Mouse (Mus musculus): ENCODE results near the gene Dusp16. TPM values are rescaled to one million over a fixed set of nuclear protein-coding genes. Genes with fewer than 3 reads are reported as not detected.
"Not testable (repeated sequence)": the region's sequence is repeated elsewhere in the genome, so short reads cannot be mapped to it uniquely, and the experiment has no call there.

The Dusp16 gene
- polyA plus RNA-seq, 1 experiment from 2014 or later: 14.3 TPM

DNA sequence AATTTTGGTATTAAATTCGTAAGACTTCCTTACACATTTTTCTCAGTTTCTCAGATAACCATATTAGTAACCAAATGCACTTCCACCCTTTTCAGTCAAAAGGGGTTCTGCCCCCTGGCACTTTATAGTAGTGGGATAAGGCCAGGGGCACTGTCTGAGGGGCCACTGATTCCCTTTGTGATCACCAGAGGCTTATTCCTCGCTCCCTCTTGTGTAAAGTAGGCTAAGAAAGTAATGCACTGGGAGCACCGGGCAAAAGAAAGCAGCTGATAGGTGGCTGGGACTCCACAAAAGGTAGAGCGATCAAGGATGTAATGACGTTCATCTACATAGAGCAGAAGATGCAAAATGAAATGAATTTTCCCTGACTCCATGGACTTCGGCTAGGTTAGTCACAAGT, 106.9 kb downstream of the Dusp16 start:
- H3K4me3 ChIP-seq: no peak overlapping the region
- no peak for ATAC-seq (ENCODE audit: insufficient number of reproducible peaks, insufficient read depth, low FRiP score, low TSS enrichment, low read depth)
- WGBS: 83% methylated on average over 6 of the region's 6 CpGs

DNA sequence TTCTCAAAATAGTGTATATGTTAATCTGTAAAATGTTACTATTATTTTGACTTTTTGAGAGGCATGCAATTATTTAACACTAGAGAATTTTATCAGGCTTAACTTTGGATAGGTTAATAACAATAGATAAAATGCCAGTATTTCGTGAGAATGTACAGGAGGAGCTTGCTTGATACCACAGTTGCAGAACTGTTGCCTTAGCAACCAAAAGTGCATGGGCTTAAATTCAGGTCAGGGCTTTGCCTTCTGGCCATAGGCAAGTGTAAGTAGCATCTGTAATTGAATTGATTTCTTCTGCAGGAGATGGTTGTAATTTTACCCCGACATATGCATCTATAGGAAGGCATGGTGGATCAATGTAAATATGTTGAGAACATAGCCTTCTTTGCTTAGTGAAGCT, 107.4 kb downstream of the Dusp16 start:
- Histone ChIP-seq H3K4me2 (no peak overlapping the region), H3K27me3 (no peaks in the 10 kb centered on the region), H3K36me3 (no peaks in the 10 kb centered on the region), H3K4me1 (no peaks in the 10 kb centered on the region), H3K4me3 (no peak overlapping the region), H3K9me3 (no peaks in the 10 kb centered on the region), H3K9ac (no peak overlapping the region), H3K27ac (no peak overlapping the region)
- no peak for ATAC-seq (ENCODE audit: insufficient number of reproducible peaks, insufficient read depth, low FRiP score, low TSS enrichment, low read depth)
- WGBS: 50% methylated on average over 2 of the region's 2 CpGs

More for the DNA sequence above, 106.9 kb downstream of the Dusp16 start:
- Histone ChIP-seq H3K36me3 (no peaks in the 10 kb centered on the region), H3K27ac (no peak overlapping the region), H3K9me3 (no peaks in the 10 kb centered on the region), H3K9ac (no peak overlapping the region), H3K27me3 (no peaks in the 10 kb centered on the region), H3K4me1 (no peaks in the 10 kb centered on the region), H3K4me2 (no peak overlapping the region)

DNA sequence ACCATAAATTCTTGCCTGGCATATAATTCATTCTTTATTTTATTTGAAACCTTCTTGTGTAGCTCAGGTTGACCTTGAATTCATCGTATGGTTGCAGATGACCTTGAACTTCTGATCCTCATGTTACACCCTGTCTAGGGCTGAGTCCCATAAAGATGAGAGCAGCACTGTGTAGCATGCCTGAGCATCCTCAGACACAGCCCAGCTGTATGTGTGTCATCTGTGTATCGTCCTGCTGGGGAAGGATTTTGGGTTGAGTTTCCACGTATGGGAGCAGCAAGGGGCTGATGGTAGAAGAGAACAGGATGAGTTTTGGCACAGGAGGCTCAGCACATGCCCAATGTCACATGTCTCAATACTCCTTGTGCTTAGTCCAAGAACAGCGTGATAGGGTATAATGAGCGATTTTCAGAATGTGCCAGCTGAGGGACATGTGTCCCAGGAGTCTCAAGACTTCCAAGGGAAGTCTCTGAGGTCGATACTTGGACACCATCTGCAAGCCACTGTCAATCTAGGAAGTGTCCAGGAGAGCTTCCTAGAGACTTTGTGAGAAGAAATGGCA, 108.0 kb downstream of the Dusp16 start:
- no peak overlapping the region for H3K9ac ChIP-seq
- H3K36me3 ChIP-seq: no peaks in the 10 kb centered on the region
- no peak overlapping the region for H3K27ac ChIP-seq
- no peak overlapping the region for H3K4me2 ChIP-seq
- no peaks in the 10 kb centered on the region for H3K4me1 ChIP-seq
- WGBS: 82% methylated on average over 6 of the region's 6 CpGs
- no peak for ATAC-seq (ENCODE audit: insufficient number of reproducible peaks, insufficient read depth, low FRiP score, low TSS enrichment, low read depth)
- no peaks in the 10 kb centered on the region for H3K27me3 ChIP-seq
- H3K9me3 ChIP-seq: no peaks in the 10 kb centered on the region
- H3K4me3 ChIP-seq: no peak overlapping the region

DNA sequence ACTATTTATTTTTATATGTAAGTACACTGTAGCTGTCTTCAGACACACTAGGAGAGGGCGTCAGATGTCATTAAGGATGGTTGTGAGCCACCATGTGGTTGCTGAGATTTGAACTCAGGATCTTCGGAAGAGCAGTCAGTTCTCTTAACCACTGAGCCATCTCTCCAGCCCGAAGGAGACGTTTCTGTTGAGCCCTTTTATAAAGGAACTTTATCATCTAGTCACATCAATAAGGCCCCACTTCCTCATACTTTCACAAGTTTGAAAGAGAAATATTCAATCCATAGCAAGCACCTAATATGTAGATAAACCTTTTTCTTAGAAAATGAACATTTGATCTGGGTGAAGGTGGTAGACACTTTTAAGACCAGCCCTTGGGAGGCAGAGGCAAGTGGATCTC, 113.1 kb downstream of the Dusp16 start:
- not testable (repeated sequence) for H3K4me2 ChIP-seq; H3K9ac ChIP-seq; H3K27ac ChIP-seq; H3K4me3 ChIP-seq; ATAC-seq (ENCODE audit: insufficient number of reproducible peaks, insufficient read depth, low FRiP score, low TSS enrichment, low read depth); H3K27me3 ChIP-seq; H3K4me1 ChIP-seq; H3K9me3 ChIP-seq; H3K36me3 ChIP-seq
- WGBS: 93% methylated on average over 4 of the region's 4 CpGs

DNA sequence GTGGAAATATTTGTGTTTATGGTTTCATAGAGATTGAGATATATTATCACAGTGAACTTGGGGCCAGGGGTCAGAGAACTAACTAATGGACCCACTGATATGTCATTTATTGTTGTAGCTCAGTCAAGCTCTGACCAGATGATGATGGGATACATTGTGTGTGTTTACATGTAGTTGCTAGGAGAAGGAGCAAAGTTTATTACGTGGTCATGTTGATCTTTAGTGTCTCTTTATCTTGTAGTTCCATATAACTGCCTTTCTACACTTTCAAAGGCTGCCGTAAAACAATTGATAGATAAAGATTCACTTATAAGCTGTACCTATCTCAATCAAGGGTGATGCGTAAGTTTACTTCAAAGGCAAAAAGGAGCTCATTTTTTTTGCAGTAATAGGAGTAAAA, 114.4 kb downstream of the Dusp16 start:
- H3K4me3 ChIP-seq: no peak overlapping the region
- H3K27ac ChIP-seq: no peak overlapping the region
- H3K27me3 ChIP-seq: no peaks in the 10 kb centered on the region
- H3K9ac ChIP-seq: no peak overlapping the region
- H3K9me3 ChIP-seq: no peaks in the 10 kb centered on the region
- WGBS: 83% methylated on average over 3 of the region's 3 CpGs
- no peaks in the 10 kb centered on the region for H3K4me1 ChIP-seq
- no peak overlapping the region for H3K4me2 ChIP-seq
- no peak for ATAC-seq (ENCODE audit: insufficient number of reproducible peaks, insufficient read depth, low FRiP score, low TSS enrichment, low read depth)
- no peaks in the 10 kb centered on the region for H3K36me3 ChIP-seq

DNA sequence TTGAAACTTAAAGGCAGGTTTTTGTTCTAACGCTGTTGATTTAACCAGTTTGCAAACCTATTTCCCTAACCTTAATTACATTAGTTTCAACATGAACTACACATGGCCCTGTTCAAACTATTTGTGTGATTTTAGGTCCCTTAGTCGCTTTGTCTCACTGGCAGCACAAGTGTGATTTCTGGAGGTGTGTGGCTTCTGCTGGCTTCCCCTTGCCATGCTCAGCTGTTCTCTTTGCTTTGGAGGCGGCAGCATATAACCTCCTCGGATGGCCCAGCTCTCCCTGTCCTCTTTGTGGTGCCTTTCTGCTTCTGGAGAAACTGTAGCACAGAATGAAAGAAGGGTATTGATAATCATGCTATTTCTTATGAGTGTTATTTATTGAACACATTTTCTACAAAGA, 114.9 kb downstream of the Dusp16 start:
- Histone ChIP-seq H3K9me3 (no peaks in the 10 kb centered on the region), H3K27me3 (no peaks in the 10 kb centered on the region), H3K4me1 (no peaks in the 10 kb centered on the region), H3K27ac (no peak overlapping the region), H3K4me2 (no peak overlapping the region), H3K9ac (no peak overlapping the region), H3K4me3 (no peak overlapping the region), H3K36me3 (no peaks in the 10 kb centered on the region)
- 80% methylated on average over 4 of the region's 4 CpGs for WGBS
- no peak for ATAC-seq (ENCODE audit: insufficient number of reproducible peaks, insufficient read depth, low FRiP score, low TSS enrichment, low read depth)

DNA sequence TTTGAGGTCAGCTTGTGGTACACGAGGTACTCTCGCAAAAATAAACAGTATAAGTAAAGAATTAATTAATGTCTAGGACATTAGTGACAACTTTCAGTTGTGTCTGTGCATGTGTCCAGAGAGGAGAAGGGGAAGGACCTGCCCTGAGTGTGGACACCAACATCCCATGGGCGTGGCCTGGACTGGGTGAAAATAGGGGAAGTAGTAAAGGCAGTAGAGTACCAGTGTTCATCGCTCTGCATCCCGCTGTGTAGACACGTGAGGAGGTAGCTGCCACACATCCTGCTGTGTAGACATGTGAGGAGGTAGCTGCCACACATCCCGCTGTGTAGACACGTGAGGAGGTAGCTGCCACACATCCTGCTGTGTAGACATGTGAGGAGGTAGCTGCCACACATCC, 118.7 kb downstream of the Dusp16 start:
- not testable (repeated sequence) for H3K9me3 ChIP-seq; H3K9ac ChIP-seq; H3K4me2 ChIP-seq; H3K27ac ChIP-seq; ATAC-seq (ENCODE audit: insufficient number of reproducible peaks, insufficient read depth, low FRiP score, low TSS enrichment, low read depth); H3K36me3 ChIP-seq; H3K4me1 ChIP-seq; H3K4me3 ChIP-seq; H3K27me3 ChIP-seq
- 90% methylated on average over 8 of the region's 8 CpGs for WGBS

DNA sequence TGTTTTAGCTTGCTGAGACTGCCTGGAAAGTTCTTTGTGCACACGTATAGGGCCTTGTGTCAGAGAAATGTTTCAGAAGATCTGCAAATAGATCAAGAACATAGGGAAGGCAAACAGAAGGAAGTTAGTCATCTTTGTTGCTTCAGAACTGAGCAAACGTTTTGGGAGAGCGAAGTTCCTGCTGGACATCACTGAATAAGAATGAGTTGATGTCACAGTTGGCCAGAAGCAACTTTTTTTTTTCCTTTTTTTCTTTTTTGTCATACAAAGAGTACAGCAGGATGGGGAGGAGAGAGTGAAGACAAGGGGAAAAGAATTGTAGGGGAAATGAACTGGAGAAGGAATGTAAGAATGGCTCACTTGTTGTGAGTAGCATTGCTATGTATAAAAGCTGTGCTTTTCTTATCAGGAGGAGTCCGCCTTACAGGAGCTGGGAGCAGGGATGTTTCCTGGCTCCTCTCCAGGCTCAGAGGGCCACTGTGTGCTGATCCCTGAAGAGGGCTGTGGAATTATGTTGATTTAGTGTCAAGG, 121.5 kb downstream of the Dusp16 start:
- Histone ChIP-seq H3K27ac (no peak overlapping the region), H3K27me3 (no peaks in the 10 kb centered on the region), H3K36me3 (no peaks in the 10 kb centered on the region), H3K4me2 (no peak overlapping the region), H3K9ac (no peak overlapping the region), H3K9me3 (no peaks in the 10 kb centered on the region), H3K4me3 (no peak overlapping the region), H3K4me1 (no peaks in the 10 kb centered on the region)
- no peak for ATAC-seq (ENCODE audit: insufficient number of reproducible peaks, insufficient read depth, low FRiP score, low TSS enrichment, low read depth)
- WGBS: 63% methylated on average over 4 of the region's 4 CpGs

DNA sequence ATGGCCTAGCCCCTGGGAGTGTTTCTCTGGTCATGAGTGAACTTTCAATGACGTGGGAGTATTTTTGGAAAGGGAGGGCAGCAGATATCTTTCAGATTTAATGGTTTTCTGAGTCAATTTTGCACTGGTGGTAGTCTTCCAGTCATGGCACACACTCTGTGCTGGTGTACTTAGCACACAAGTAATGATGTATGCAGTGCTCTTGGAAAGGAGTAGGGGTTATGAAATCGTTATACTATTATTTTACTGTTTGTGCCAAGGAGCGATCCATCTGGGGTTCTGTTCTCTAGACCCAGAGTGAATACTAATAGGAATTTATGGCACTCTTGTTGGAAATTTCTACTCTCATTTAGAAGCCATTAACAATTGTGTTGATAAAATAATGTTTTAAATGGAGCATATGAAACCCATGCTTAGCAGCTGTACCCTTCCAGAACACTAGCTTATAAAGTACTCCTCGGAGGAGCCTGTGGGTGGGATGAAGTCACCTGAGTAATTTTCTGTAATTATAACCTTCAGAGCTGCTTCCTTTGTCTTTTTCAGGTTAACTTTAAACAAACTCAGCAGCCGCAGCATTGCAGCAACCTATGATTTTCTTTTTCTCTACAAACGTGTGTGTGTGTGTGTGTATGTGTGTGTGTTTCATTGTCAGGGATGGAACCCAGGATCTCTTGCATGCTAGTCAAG, 123.1 kb downstream of the Dusp16 start:
- H3K4me2 ChIP-seq: no peak overlapping the region
- no peak overlapping the region for H3K4me3 ChIP-seq
- WGBS: 66% methylated on average over 6 of the region's 6 CpGs
- no peaks in the 10 kb centered on the region for H3K9me3 ChIP-seq
- no peak overlapping the region for H3K27ac ChIP-seq
- no peak overlapping the region for H3K9ac ChIP-seq
- no peak for ATAC-seq (ENCODE audit: insufficient number of reproducible peaks, insufficient read depth, low FRiP score, low TSS enrichment, low read depth)
- H3K36me3 ChIP-seq: no peaks in the 10 kb centered on the region
- H3K4me1 ChIP-seq: no peaks in the 10 kb centered on the region
- no peaks in the 10 kb centered on the region for H3K27me3 ChIP-seq

DNA sequence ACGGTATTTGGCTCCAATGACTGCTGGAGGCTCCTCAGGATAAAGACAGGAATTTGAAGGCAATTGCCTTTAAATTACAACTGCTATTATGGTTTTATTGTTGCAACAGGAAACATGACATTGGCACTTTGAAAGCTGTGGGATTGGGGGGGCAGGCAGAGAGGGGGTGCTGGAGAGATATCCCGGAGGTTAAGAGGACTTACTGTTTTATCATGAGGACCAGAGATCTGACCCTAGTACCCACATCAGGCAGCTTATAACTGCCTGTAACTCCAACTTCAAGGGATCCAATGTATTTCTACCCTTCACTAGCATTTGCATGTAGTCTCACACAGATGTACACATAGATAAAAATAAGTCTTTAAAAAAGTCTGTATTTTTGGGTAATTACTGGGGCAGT, 123.9 kb downstream of the Dusp16 start:
- no peak overlapping the region for H3K4me2 ChIP-seq
- 78% methylated on average over 2 of the region's 2 CpGs for WGBS

DNA sequence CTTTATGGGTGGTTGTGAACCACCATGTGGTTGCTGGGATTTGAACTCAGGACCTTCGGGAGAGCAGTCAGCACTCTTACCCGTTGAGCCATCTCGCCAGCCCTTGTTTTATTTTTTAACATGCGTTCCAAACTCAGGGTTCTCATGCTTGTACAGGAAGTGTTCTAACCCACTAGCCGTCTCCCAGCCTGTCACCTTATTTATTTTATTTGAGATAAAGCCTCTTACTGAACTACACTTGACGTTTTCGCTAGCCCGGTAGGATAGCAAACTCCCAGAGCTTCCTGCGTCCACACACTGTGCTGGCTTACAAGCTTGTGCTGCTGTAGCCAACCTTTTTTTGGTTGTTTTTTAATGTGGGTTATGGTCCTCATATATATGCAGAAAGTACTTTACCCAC, 126.6 kb downstream of the Dusp16 start:
- Histone ChIP-seq H3K27ac (no peak overlapping the region), H3K4me2 (no peak overlapping the region), H3K27me3 (no peaks in the 10 kb centered on the region), H3K4me3 (no peak overlapping the region), H3K4me1 (no peaks in the 10 kb centered on the region), H3K36me3 (no peaks in the 10 kb centered on the region), H3K9me3 (no peaks in the 10 kb centered on the region), H3K9ac (no peak overlapping the region)
- 87% methylated on average over 9 of the region's 9 CpGs for WGBS
- no peak for ATAC-seq (ENCODE audit: insufficient number of reproducible peaks, insufficient read depth, low FRiP score, low TSS enrichment, low read depth)

More for the DNA sequence above, 123.9 kb downstream of the Dusp16 start:
- Histone ChIP-seq H3K4me3 (no peak overlapping the region), H3K4me1 (no peaks in the 10 kb centered on the region), H3K9ac (no peak overlapping the region), H3K27ac (no peak overlapping the region), H3K27me3 (no peaks in the 10 kb centered on the region), H3K36me3 (no peaks in the 10 kb centered on the region), H3K9me3 (no peaks in the 10 kb centered on the region)
- ATAC-seq (ENCODE audit: insufficient number of reproducible peaks, insufficient read depth, low FRiP score, low TSS enrichment, low read depth): no peak
